Mouse (Mus musculus): Measurements from ENCODE around the gene Gm2974.
"Not testable (repeated sequence)": the region's sequence is repeated elsewhere in the genome, so short reads cannot be mapped to it uniquely, and the experiment has no call there.

GRCm38 (mm10) chr14:4249331-4249730, 67.0 kb downstream of the Gm2974 start, which contains the start of gene Gm3138:
- not testable (repeated sequence) for TF ChIP-seq CTCF (IDR thresholded peaks at IDR 0.05; ENCODE audit: borderline replicate concordance, insufficient read depth, low read length); POLR2A (IDR thresholded peaks at IDR 0.05; ENCODE audit: low read depth, low read length)
